Mouse (Mus musculus) heart, postnatal 0 days (tissue): ENCODE data around the gene Pptc7.

Experiments
- CTCF ChIP-seq: IDR thresholded peaks from 2 replicates; pipeline ENCODE4 v1.5.1; 2016; ENCODE audit warnings: antibody characterized with exemption, control low read depth, low read depth
- EP300 ChIP-seq: IDR thresholded peaks from 2 replicates; pipeline ENCODE4 v1.6.1; 2016; ENCODE audit warnings: antibody characterized with exemption, low read depth

- no peak for TF ChIP-seq CTCF
- no peak for TF ChIP-seq EP300
Observed at GRCm38 (mm10) chr5:122312942-122313684, 28.9 kb downstream of the Pptc7 start.
